Mouse (Mus musculus) E14TG2a.4 (cell line): Measurements from ENCODE around the gene Egr4.

Source experiments
- CTCF ChIP-seq: conservative IDR thresholded peaks from 2 replicates; pipeline ENCODE4 v1.5.1; 2014; ENCODE audit warnings: low read length
- NANOG ChIP-seq: IDR thresholded peaks from 2 replicates; pipeline ENCODE4 v1.6.1; 2014; ENCODE audit warnings: borderline replicate concordance, low read length, mixed read lengths

DNA sequence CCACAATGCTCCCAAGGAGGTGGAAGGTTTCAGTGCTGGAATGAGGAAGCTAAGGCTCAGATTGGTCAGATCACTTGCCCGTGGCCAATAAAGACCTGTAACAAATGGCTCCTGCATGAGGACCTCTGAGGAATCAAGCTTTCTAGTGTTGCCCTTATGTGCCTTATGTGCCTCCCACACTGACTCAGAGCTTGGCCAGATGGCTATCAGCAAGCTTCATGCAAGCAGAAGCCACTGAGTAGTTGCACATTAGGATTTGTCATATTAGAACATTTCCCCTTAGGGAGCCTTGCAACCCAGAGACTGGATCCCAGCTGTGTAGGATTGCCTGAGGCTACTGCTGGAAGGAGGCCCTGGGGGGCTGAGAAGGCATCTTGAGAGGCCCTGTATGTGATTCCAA lies 13.0 kb downstream of the Egr4 start:
- no peak for TF ChIP-seq CTCF
- TF ChIP-seq NANOG: no peak
